Mouse (Mus musculus): ENCODE data around the gene Tmem132d.
A peak's percentile ranks its signal among the peaks of the same experiment; 100 is the strongest.

Gene Tmem132d

GRCm38 (mm10) chr5:128405071-128405470, 27.8 kb downstream of the Tmem132d start:
- DNase-seq: no peak

- DNase-seq: no peak
These were observed 28.7 kb downstream of the Tmem132d start for GRCm38 (mm10) chr5:128404223-128404622.

DNA sequence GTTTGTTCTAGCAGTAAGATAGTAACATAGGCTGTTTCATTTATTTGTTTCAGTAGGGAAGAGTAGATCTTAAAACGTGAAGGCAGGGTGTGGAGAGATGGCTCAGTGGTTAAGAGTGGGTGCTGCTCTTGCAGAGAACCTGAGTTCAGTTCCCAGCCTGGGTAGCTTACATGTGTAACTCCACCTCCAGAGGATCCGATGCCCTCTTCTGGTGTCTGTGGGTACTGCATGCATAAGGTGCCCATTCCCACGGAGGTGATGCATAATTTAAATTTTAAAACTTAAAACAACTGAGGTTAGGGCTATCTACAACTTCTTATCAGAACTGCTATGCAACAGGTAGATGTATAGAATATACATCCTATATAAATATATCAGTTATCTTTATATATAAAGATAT, 40.5 kb downstream of the Tmem132d start:
- peak in 1 of 2 experiments; percentile 4 for DNase-seq

DNA sequence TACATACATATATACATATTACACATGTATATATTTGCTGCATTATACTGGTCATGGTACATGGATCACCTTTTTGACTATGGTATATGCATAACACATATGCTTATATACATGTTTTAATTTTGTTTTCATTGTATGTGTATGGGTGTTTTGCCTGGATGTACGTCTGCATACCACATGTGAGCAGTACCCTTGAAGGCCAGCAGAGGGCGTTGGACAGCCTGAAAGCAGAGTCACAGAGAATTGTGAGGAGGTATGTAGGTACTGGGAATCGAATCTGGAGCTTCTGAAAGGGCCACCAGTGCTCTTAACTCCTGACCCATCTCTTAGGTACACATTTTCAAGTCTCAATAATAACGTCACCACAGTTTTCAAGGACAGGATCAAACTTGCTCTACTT, 43.2 kb downstream of the Tmem132d start:
- no peak for DNase-seq

DNA sequence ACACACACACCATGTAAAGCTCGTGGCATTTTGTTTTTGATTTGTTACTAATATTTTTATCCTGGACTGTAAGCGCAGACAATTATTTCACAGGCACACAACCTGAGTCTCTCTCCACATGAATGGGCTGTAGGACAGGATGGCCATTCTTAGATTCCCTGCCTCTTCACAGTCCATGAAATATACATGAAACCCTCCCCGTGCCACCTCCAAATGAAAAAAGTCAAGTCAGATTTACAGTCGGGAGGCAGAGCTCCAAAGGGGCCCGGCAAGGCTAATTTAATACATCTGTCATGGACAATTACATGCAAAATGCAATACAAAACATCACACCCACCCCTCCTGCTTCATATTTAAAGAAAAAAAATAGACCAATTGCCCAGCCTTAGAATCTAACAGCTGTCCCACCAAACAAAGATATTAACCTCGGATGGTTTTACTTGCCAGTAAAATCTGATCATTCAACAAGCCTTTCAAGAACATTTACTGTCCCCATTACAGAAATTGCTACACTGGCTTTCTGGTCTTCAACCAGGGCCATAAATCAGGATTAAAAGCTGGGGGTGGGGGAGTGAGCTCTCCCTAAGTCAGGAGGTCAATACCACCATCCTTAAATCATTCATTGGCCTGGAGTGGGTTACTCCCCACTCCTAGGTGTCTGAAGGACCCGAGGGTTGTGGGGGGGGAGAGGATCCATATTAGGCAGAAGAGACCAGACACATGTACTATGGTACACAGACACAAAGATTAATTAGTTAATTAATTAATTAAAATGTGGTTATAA, 44.3 kb downstream of the Tmem132d start:
- no peak for DNase-seq

DNA sequence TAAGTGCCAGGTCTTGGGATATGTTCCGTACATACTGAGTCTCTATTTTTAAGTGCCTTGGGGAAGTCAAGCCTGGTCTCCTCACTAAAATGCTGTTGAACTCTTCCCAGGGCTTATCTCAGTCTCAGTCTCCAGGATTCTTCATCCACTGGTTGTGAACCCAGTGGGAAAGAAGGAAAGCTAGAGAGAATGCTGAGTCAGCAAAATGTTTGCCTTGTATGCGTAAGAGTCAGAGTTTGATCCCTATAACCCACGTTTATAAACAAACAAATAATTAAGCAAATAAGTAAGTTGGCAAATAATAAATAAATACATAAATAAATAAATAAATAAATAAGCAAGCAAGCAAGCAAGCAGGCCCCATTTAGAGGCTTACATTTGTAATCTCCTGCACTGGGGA, 63.1 kb downstream of the Tmem132d start:
- no peak for DNase-seq

DNA sequence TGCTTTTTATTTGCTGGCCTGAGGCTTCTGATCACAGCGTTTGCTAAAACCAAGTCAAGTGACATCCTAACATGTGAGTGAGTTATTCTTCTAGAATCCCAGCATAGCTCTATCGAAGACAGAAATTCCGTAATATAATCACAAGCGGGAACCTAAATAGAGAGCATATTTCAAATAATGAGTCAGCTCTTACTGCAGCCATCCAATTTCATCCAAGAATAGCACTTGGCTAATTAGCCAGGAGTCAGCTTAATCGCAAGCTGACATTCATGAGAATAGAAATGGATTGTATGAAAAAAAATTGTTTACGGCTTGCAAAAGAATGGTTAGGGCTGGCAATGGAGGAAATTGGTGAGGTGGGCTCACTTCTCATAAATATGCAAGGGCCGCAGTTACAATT, 63.8 kb downstream of the Tmem132d start:
- DNase-seq: no peak

DNA sequence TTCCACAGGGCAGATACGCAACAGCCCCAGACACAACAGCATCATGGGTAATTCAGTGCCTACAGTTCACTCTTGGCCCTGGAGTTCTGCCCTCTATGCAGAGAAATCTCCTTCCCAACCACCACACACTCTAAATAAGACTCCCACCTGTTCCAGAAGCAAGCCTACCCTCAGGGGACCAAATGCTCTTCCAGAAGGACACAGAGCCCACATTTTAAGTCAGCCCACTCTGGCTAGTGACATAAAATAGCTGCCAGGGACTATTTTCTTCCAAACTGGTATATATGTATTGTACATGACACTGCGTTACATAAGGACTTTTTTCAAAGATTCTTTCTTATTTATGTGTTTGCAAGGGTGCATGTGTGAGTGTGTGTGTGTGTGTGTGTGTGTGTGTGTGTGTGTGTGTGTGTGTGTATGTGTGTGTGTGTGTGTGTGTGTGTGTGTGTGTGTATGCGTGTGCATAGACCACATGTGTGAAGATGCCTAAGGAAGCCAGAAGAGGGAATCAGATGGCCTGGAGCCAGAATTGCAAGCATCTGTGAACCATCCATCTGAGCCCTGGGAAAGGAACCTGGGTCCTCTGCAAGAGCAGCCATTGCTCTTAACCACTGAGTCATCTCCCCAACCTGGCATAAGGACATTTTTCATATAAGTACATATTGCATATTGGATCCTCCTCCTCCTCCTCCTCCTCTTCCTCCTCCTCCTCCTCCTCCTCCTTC, 67.5 kb downstream of the Tmem132d start:
- DNase-seq: no peak

DNA sequence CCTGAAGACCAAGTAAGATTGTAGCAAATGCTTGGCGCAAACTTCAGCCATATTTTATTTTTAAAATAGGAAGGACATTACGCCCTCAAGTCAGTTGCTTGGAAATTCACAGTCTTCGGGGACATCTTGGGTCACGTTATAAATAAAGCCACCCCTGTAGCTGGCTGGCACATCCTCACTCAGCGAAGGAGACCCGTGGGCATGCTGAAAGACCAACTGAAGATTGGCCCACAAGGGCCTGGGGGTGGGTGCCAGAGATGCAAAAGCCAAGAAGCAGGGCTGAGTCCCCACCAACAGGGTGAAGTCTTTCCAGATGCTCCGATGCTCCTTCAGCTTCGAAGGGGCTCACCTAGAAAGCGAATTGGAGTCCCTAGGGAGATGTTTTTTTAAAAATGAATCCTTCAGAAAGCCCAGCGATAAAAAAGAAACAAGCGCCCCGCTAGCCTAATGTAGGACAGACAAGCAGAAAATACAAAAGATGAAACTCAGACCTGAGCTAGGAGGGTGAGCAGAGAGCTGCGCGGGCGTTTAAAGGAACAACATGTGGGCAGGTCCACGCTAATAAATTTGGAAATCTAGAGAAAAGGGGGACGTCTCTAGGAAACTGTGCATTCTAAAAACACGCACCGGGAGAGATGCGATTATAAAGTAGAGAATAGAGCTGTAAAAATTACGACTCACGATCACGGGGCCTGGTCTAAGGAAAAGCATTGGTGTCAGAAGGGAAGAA, 71.8 kb downstream of the Tmem132d start:
- DNase-seq: no peak

GRCm38 (mm10) chr5:128348835-128349234, 84.0 kb downstream of the Tmem132d start:
- peak in 1 of 2 experiments; percentile 3 for DNase-seq

- no peak for DNase-seq
These were observed 96.0 kb downstream of the Tmem132d start for GRCm38 (mm10) chr5:128336841-128337240.

DNA sequence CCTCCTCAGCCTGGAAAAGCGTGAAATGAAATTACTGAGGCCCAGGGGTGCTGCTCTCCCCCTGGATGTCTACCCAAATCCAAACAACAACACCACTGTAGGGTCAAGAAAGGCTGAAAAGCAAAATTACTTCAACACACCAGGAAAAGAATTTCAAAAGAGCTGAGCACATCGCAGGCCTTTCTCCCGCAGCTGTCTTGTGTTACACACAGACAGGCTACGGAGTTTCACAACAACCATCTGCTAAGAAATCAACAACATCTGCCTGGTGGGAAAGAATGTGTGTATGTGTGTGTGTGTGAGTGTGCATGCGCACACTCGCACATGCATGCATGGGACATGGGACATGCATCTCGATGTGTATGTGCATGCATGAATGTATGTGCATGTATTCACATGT, 100.1 kb downstream of the Tmem132d start:
- DNase-seq: no peak

- DNase-seq: no peak
These were observed 102.5 kb downstream of the Tmem132d start for GRCm38 (mm10) chr5:128330351-128330750.

DNA sequence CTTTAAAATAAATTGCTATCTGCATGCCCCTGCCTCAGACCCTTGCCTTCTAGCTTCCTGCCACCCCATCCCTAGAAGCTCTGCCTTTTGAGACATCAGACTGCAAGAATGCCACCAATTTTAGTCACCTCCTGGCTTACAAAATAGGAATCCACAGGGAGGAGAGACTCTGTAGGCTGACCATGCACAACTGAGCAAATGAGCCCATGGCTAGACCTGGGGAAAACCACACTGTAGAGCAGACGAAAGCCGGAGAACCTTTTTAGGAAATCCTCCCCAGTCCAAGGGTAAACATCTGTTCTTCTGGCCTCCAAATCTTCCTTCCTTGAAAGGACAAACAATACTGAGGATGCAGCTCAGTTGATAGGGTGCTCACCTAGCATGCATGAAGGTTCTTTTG, 130.5 kb downstream of the Tmem132d start:
- no peak for DNase-seq

- no peak for DNase-seq
These were observed 141.7 kb downstream of the Tmem132d start for GRCm38 (mm10) chr5:128291191-128291590.

DNA sequence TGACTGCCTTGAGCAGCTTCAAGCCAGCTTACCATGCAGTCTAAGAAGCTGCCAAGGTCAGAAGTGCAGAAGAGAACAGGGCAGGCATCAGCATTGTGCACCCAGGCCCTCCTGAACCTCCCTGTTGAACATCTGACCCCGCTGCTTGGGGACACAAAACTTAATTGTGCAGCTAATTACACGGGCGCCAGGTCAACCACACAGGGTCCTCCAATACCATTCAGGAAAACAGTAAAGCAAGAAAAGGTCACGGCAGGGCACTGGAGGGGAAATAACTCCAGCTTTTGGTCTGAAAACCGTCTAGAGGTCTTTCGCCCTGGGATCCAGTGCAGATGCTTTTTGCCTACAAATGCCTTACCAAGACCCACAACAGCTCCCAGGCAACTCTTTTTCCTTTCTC, 159.6 kb downstream of the Tmem132d start:
- DNase-seq: no peak

GRCm38 (mm10) chr5:128267366-128267765, 165.5 kb downstream of the Tmem132d start:
- DNase-seq: no peak

DNA sequence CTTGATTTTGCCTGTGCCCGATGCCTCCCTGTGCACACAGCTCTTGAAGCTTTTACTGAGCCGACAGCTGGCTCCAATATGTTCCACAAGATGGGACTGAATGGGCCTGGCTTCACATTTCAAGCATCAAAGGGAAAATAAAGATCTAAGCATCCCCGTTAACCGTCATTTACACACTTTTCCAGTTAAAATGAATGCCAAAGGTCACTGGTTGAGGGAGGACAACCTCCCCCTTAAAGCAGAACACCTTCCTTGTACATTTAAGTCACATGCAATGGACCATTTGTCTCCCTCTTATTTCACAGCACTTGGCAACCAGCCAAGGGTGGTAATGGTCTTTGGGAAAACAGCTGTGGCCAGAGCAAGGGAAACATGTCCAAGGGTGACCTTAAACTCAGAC, 188.7 kb downstream of the Tmem132d start:
- DNase-seq: no peak

DNA sequence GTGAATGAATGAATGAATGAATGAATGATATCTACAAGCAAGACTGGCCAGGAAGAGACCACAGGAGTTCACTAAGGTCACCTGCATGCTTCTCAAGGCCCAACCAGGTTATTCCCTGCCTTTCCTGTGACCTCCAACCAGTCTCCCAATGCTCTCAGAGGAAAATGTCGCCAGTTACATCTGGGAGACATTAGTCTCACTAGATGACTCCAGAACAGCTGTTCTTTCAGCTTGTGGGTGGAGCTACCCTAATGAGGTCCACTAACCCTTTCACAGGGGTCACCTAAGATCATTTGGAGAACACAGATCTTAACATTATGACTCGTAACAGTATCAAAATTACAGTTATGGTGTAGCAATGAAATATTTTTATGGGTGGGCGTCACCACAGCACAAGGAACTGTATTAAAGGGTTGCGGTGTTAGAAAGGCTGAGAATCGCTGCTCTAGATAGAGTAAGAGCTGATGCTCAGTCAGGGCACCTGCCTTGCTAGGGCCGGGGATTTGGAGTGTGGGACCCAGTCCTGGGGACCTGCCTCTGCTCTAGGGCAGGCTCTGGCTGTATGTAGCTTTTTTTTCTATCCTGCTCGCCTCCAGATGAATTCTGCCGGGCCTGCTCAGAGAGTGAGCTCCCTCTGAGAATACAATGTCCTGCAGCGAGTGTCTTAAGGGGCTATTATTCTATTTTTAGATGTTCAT, 196.1 kb downstream of the Tmem132d start:
- DNase-seq: no peak

DNA sequence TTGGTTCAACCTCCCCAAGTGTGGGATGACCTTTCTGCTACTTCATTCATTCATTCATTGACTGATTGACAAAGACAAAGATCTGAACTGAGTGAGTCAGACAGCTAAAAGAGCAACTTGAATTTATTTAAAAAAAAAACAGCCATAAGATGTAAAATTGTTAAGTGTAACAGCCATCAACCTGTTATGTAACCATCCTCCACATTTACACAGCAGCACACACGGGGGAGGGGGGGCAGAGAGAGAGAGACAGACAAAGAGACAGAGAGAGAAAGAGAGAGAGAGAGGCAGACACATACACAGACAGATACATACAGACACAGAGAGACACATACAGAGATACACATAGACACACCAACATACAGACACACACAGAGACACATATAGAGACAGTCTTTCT, 197.3 kb downstream of the Tmem132d start:
- DNase-seq: no peak

- DNase-seq: no peak
These were observed 199.8 kb downstream of the Tmem132d start for GRCm38 (mm10) chr5:128233101-128233500.

GRCm38 (mm10) chr5:128218281-128218680, 214.6 kb downstream of the Tmem132d start:
- DNase-seq: no peak

DNA sequence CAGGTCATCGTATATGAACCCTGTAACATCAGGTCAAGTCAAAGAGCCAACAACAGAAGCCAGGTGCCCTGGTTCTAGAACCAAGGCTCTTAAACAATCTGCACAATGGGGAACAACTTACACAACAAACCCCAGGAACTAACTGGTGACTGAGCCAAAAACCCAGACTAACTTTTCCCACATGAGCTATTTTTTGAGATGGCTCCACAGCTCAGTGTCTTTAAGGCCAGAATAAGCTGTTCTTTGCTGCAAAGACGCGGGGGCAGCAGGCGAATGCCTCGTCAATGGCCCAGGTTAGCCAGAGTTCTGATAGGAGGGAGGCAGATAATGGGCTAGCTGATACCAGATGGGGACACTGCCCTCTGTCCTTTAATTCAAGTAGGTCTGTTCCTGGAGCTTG, 221.8 kb downstream of the Tmem132d start:
- no peak for DNase-seq

Data from kidney, postnatal 25 days (tissue).